8 mouse cellular contexts compared by ENCODE assay signal in genomic region chr14:55762001-55762821, GRCm38 (mm10). TPM values are rescaled to one million over a fixed set of nuclear protein-coding genes. Genes with fewer than 3 reads are reported as not detected.
DNase-seq lines count a peak whose midpoint lies in the region; ATAC-seq and TF ChIP-seq lines count a peak whose summit lies in the region.

No protein-coding gene starts in this region.

- H3K4me3 ChIP-seq in kidney, adult 2 months (ENCODE audit: insufficient read depth, low read depth, low read length) = peak overlapping the region; percentile 81
- H3K4me3 ChIP-seq in liver, postnatal 0 days (ENCODE audit: low read depth, low read length) = peak overlapping the region; percentile 51

- H3K4me1 ChIP-seq in kidney, adult 2 months (ENCODE audit: control insufficient read depth, insufficient read depth, low read length) = peaks cover 11% of the 10 kb centered on the region; the same call in 1 of the 2 replicates
- peaks cover 26% of the 10 kb centered on the region for H3K4me1 ChIP-seq in liver, postnatal 0 days (ENCODE audit: insufficient read depth)

- peak overlapping the region; percentile 67 for H3K9ac ChIP-seq in liver, postnatal 0 days (replicated peaks)

- TF ChIP-seq EP300 in liver, postnatal 0 days (IDR thresholded peaks at IDR 0.05; ENCODE audit: low read depth) = no peak

- DNase-seq in right cerebral cortex, adult 18-20 months = peak; percentile 23
- no peak for DNase-seq in right cerebral cortex, postnatal 36 days (ENCODE audit: low spot score in 2 of 2)
- DNase-seq in cerebellum, postnatal 14 days = peak; percentile 56
- DNase-seq in gastrocnemius, postnatal 25 days = peak; percentile 49
- peak; percentile 51 for DNase-seq in kidney, adult 2 months
- peak; percentile 50 for DNase-seq in liver, postnatal 0 days
- DNase-seq in retina, postnatal 1 day = peak; percentile 74
- no peak for DNase-seq in urinary bladder, adult 2 months (ENCODE audit: low spot score)

- peak overlapping the region; percentile 17; the same call in 1 of the 2 replicates for H3K27ac ChIP-seq in kidney, adult 2 months (ENCODE audit: insufficient read depth, low read depth, low read length)
- H3K27ac ChIP-seq in liver, postnatal 0 days (ENCODE audit: low read depth) = peak overlapping the region; percentile 69

- no peaks in the 10 kb centered on the region for H3K27me3 ChIP-seq in kidney, adult 2 months (replicated peaks; ENCODE audit: control insufficient read depth, insufficient read depth, low read length)
- H3K27me3 ChIP-seq in liver, postnatal 0 days (ENCODE audit: insufficient read depth, low read length) = peaks cover 18% of the 10 kb centered on the region

- 3% methylated on average over 77 of the region's 77 CpGs for WGBS in kidney, adult 2 months
- 2% methylated on average over 69 of the region's 77 CpGs for WGBS in liver, postnatal 0 days (ENCODE audit: insufficient replicate concordance)

- TF ChIP-seq CTCF in kidney, adult 2 months (conservative IDR thresholded peaks at IDR 0.05; ENCODE audit: insufficient read depth, insufficient read length, low read depth, low read length) = no peak
- peak; percentile 30 for TF ChIP-seq CTCF in liver, postnatal 0 days (IDR thresholded peaks at IDR 0.05; ENCODE audit: low read depth)

- no peaks in the 10 kb centered on the region for H3K9me3 ChIP-seq in liver, postnatal 0 days (ENCODE audit: low read length)

- peak; percentile 26 for ATAC-seq in liver, postnatal 0 days

- peak overlapping the region; percentile 88 for H3K4me2 ChIP-seq in liver, postnatal 0 days (ENCODE audit: low read depth, low read length)

- TF ChIP-seq POLR2A in kidney, adult 2 months (IDR thresholded peaks at IDR 0.05; ENCODE audit: low read depth, low read length) = no peak

- no peaks in the 10 kb centered on the region for H3K36me3 ChIP-seq in kidney, adult 2 months (ENCODE audit: control insufficient read depth, insufficient read depth, low read length)
- H3K36me3 ChIP-seq in liver, postnatal 0 days (replicated peaks; ENCODE audit: insufficient read depth, low read length) = no peaks in the 10 kb centered on the region

RNA-seq across cellular contexts. Expression of gene Ltb4r2, which starts 1.0 kb away (rescaled TPM):
- total RNA-seq in gastrocnemius, postnatal 25 days (2021) = under 1 TPM in 1 of 2 experiments, not detected in 1; 0.10 TPM
- polyA plus RNA-seq in kidney, adult 2 months (2012; rRNA removed) = 0.56 and 0.76 TPM in 2 replicates
- polyA plus RNA-seq in liver, postnatal 0 days (2015; fragmentation: Nextera tagmentation; extraction: Ambion mirVana) = 1.8 and 2.1 TPM in 2 replicates
- 0.06 TPM in 2 replicates for polyA plus RNA-seq in urinary bladder, adult 2 months (2012; rRNA removed)

RNA-seq across cellular contexts. Expression of gene Ltb4r1, which starts 3.6 kb away (rescaled TPM):
- not detected for total RNA-seq in gastrocnemius, postnatal 25 days (2021)
- polyA plus RNA-seq in kidney, adult 2 months (2012; rRNA removed) = 0.75 and 1.1 TPM in 2 replicates
- 21.6 and 22.0 TPM in 2 replicates for polyA plus RNA-seq in liver, postnatal 0 days (2015; fragmentation: Nextera tagmentation; extraction: Ambion mirVana)
- 1.6 and 1.7 TPM in 2 replicates for polyA plus RNA-seq in urinary bladder, adult 2 months (2012; rRNA removed)

RNA-seq across cellular contexts. Expression of gene Cideb, which starts 4.0 kb away (rescaled TPM):
- total RNA-seq in gastrocnemius, postnatal 25 days (2021) = not detected
- 485 and 513 TPM in 2 replicates for polyA plus RNA-seq in kidney, adult 2 months (2012; rRNA removed)
- 191 and 192 TPM in 2 replicates for polyA plus RNA-seq in liver, postnatal 0 days (2015; fragmentation: Nextera tagmentation; extraction: Ambion mirVana)
- 0.18 and 0.25 TPM in 2 replicates for polyA plus RNA-seq in urinary bladder, adult 2 months (2012; rRNA removed)

RNA-seq across cellular contexts. Expression of gene Nop9, which starts 16.7 kb away (rescaled TPM):
- total RNA-seq in gastrocnemius, postnatal 25 days (2021) = 10 to 100 TPM; 11.3 to 12.0 TPM
- 12.9 and 16.1 TPM in 2 replicates for polyA plus RNA-seq in kidney, adult 2 months (2012; rRNA removed)
- 13.2 and 14.5 TPM in 2 replicates for polyA plus RNA-seq in liver, postnatal 0 days (2015; fragmentation: Nextera tagmentation; extraction: Ambion mirVana)
- 13.8 TPM in 2 replicates for polyA plus RNA-seq in urinary bladder, adult 2 months (2012; rRNA removed)

RNA-seq across cellular contexts. Expression of gene Dhrs1, which starts 16.7 kb away (rescaled TPM):
- total RNA-seq in gastrocnemius, postnatal 25 days (2021) = 10 to 100 TPM; 29.4 to 32.7 TPM
- polyA plus RNA-seq in kidney, adult 2 months (2012; rRNA removed) = 223 and 228 TPM in 2 replicates
- 98.6 and 103 TPM in 2 replicates for polyA plus RNA-seq in liver, postnatal 0 days (2015; fragmentation: Nextera tagmentation; extraction: Ambion mirVana)
- 75.5 and 83.1 TPM in 2 replicates for polyA plus RNA-seq in urinary bladder, adult 2 months (2012; rRNA removed)

Comparison
In these comparisons a context has a peak if more than half of its experiments do, and no peak if none do; other contexts are left out.
1. DNase-seq: peak in right cerebral cortex, adult 18-20 months (single experiment), cerebellum, postnatal 14 days (2 of 2), gastrocnemius, postnatal 25 days (single experiment), kidney, adult 2 months (single experiment), liver, postnatal 0 days (single experiment) and retina, postnatal 1 day (single experiment); none in right cerebral cortex, postnatal 36 days (0 of 2) and urinary bladder, adult 2 months (single experiment).
2. RNA of gene Cideb, which starts 4.0 kb away (polyA plus RNA-seq): 485 to 513 TPM in kidney, adult 2 months and 191 to 192 TPM in liver, postnatal 0 days; 0.18 to 0.25 TPM in urinary bladder, adult 2 months; every median in the first group is over 100 times any median in the second.